Mouse (Mus musculus): ENCODE results near the gene Clcn3.

Clcn3 gene

DNA sequence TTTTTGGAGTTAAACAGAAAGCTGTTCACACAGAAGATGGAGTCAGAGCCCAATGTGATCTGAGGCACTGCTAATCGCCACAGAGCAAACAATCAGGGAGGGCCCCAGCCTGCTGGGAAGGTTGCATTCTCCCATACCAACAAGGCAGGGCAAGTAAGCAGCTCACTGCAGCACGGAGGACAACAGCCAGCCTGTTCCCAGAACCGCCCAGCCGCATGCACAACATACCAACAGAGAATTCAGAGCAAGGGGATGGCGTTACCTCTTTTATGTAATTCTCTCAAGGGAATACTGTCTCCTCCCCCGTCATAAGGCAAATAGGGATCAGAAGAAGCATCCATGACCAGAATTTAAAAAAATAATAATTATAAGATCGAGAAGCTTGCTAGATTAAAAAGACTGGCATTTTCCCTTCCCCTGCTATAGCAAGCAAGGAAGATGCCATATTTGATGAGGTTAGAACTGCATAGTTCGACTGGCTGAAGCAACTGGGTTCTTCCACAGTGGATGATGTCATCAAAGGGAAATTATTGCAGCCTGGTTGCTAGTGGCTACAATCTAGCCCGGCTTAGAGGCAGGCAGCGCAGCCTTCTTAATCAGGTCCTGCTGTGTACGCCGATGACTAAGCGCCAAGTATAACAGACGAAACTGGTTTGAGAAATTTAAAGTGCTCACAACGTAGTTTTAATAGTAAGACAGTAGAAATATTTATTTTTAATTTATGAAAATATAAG, 28.7 kb downstream of the Clcn3 start:
- in situ Hi-C loops (cut with MboI; ENCODE audit: low sequenced_read_pairs) = no loop called here

DNA sequence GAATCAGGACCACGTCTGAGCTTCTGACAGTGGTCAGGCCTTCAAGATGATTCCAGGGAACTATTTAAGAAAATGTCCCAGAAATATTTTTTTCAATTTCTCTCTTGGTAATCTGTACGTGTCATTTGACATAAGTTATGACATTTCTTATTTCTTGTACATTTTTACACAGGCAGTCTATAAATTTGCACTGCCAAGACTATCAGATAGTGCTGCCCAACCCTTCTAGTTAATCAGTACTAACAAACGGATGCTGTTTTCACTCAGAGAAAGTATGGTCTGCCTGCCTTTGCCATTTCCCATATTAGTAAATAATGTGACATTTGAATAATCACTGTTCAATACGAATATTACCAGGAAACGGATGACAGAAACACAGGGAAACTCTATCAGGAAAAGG, 30.3 kb downstream of the Clcn3 start:
- in situ Hi-C loops (cut with MboI; ENCODE audit: low sequenced_read_pairs) = no loop called here

DNA sequence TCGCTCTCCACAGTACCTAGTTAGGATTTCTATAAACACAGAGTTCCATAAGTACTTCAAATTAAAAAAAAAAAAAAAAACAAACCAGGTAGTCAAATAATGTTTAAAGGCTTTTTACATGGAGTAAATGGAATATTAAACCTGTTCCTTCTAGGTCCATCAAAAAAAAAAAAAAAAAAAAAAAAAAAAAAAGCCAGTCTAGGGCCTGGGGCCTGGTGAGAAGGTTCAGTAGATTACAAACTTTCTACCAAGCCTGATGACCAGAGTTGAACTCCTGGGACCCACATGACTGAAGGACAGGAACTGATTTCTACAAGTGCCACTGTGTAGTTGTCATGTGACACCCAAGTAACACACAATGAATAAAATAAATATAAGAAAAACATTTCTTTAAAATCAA, 31.3 kb downstream of the Clcn3 start:
- in situ Hi-C loops (cut with MboI; ENCODE audit: low sequenced_read_pairs) = no loop called here

DNA sequence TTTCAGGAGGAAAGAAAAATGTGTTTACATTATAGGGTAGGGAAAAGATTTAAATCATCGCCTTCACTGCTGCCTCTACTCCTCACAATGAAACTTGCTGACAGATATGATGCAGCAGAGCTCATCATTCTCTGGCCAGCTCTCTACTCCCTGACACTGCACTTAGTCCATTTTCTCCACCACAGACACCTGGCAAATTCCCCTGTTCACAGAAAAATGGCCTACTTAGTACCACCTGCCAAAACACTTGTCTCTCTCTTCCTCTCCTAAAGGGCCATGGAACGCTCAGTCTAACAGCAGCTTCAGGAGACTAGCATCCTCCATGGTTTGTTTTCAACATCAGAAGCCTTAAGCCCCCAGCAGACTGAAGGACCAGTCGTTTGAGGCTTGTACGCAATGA, 31.8 kb downstream of the Clcn3 start:
- in situ Hi-C loops (cut with MboI; ENCODE audit: low sequenced_read_pairs) = no loop called here

DNA sequence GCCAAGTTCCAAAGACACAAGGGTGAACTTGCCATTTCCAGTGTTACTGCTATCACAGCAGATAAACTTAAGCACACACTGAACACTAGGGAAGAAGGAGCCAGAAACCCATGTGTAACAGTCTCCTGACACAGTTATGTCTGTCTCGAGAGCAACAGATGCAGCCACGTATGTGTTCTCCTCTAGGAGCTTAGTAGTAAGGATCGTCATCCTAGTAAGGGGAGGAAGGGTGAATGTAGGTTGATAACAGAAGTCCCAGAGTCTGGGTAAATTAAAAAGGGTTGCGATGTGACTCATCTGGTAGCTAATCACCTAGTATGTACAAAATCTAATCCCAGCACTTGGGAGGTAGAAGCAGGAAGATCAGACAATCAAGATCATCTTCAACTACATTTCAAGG, 33.2 kb downstream of the Clcn3 start:
- in situ Hi-C loops (cut with MboI; ENCODE audit: low sequenced_read_pairs) = no loop called here

DNA sequence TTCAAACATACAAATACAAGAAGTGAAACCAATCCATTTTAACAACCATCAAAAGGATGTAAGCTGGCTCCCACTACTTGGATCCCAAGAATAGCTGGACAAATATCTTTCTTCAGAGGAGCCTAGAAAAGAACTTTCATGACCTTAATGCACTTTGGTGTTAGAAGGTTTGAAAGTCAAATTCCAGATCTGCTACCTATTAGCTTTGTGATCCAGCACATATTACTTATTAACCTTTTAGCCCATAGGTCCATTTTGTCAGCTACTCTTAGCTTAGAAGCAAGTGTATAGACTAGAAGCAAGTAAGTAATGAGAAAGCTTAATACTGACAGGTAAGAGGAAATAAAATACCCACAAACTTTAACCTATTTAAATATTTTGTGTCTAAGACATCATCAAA, 35.6 kb downstream of the Clcn3 start:
- in situ Hi-C loops (cut with MboI; ENCODE audit: low sequenced_read_pairs) = no loop called here

DNA sequence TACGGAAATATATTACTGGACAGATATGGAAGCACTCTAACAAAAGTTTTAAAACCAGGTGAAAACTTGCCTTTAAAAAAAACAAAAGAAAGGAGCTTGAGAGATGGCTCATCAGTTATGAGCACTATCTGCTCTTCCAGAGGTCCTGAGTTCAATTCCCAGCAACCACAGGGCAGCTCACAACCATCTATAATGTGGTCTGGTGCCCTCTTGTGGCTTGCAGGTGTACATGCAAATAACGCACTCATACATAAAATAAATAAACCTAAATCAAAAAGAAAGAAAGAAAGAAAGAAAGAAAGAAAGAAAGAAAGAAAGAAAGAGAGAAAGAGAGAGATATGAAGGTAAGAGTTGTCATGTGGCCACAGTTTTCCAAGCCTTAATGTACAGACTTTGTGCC, 40.2 kb downstream of the Clcn3 start:
- in situ Hi-C loops (cut with MboI; ENCODE audit: low sequenced_read_pairs) = no loop called here

DNA sequence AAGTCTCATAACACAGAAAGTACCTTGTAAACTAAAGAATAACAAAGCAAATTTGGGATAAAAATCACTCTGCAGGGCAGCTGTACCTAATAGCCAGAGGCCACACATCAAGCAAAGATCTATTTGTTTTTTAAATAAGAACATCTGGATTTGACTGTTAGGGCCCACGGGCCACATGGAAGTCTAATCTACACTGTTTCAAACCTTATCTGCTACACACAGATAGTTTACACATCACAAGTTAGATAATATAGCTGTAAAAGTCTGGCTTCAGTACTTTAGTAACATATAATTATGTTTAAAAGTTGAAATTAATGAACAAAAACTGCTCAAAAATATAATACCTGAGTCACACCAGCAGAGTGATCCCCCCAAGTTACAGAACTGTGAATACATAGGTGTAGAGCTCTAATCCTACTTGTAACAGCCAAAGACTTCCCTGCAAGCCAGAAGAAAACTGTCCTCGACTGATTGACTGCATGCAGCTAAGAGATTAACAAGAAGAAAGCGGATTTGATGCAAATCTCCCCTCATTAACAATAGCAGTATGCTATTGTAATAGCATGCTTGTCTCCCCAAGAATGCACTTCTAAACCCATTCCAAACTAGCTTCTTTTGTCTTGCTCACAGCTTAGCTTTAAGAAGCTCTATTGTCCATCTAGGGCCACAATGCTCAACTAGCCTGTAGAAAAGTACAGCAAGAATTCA, 44.2 kb downstream of the Clcn3 start:
- in situ Hi-C loops (cut with MboI; ENCODE audit: low sequenced_read_pairs) = no loop called here

DNA sequence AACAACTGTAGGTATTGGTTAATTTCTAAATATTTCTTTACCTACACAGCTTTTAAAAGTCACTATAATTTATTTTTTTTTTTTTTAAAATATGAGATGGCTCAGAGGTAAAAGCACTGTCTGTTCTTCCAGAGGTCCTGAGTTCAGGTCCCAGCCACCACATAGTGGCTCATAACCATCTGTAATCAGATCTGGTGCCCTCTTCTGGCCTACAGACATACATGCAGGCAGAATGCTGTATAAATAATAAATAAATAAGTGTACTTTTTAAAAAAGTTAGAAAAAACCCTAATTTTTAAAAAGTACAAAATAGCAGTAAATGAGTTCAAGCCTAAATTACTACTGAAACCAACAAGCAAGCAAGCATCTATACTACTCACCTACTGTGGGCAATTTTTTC, 49.5 kb downstream of the Clcn3 start:
- in situ Hi-C loops (cut with MboI; ENCODE audit: low sequenced_read_pairs) = no loop called here

DNA sequence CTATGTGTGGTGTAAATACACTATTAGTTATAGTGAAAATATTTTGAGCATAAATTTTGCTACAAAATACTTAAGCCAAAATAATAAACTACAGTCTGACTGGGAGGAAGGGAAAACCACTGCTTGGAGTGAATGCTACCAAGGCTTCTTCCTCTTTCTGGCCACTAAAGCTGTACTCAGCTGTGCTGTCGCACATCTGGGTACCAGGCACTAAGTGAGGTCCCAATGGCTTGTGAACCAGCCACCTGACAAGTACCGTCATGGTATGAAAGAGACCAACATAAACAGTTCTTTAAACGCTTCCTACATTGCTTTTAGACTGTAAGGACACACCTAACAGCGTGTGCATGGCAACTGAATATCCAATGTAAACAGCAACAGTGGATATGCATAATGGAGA, 62.9 kb downstream of the Clcn3 start:
- in situ Hi-C loops (cut with MboI; ENCODE audit: low sequenced_read_pairs) = no loop called here

DNA sequence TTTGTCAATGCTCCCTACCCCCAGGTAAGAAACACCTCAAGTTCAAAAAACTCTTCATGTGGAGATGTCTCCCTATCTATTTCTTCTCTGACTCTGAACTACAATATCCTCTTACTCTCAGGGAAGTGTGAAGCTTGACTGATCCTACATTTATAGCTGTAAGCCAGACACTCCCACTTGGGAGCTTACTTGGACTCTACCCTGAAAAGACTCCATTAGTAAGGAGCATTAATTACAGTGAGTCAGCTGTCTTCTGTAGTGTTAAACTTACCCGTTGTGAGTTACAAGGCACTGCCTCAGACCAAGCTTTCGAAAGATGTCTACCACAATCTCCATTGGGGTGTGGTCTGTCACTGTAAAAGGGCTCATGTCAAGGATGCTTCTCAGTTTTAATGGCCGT, 64.0 kb downstream of the Clcn3 start:
- in situ Hi-C loops (cut with MboI; ENCODE audit: low sequenced_read_pairs) = no loop called here

DNA sequence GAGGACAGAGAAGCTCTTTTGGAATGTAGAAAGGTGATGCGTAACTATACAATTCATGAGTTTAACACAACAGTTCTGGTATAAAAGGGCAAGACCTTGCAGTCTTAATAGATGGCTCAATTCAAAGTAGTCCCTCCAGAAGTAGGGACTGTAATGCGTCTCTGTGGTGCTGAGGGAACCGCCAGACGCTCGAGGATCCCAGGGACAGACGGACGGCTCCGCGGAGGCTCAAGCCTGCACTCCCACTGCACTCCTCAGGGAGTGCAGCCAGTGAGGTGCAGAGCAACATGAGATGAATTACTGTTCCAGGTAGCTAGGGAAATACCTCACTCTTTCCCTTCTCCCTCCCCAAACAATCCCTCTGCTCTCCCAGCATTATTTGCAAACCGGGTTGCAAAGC, 70.5 kb downstream of the Clcn3 start:
- in situ Hi-C loops (cut with MboI; ENCODE audit: low sequenced_read_pairs) = no loop called here

DNA sequence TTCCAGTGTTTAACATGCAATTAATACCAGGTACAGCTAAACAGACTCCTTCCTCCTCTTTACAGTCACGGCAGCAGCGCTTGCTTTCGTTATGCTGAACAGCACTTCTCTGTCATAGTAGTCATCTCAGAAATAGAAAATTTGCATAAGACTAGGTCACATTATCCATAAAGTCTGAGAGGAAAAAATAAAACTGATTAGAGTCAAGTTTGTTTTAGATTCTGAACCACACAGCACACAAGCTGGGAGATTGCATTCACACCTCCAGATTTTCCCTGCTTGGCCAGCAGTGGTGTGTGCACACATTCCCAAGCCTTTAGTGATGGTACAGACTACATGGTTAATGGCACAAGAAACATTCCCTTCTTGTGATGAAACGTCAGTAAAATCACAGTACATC, 71.0 kb downstream of the Clcn3 start:
- in situ Hi-C loops (cut with MboI; ENCODE audit: low sequenced_read_pairs) = no loop called here

DNA sequence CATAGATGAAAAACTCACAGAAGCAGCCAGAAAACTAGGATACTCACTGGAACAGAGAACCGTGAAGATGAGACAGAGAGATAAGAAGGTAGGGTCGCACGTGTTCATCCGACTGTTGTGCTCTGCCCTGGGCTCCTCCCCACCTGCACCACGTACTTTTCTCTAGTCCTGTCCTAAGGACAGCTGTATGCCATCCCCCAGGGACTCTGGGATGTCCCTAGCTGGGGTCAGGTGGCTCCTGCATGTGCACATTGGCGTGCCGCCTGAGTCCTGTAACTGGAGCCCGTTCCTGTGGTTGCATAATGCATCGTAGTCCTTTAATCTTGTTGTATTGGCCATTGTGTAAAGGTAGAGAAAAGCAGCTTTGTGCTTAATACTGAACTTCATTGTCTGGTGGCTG, 83.0 kb downstream of the Clcn3 start:
- in situ Hi-C loops (cut with MboI; ENCODE audit: low sequenced_read_pairs) = no loop called here

DNA sequence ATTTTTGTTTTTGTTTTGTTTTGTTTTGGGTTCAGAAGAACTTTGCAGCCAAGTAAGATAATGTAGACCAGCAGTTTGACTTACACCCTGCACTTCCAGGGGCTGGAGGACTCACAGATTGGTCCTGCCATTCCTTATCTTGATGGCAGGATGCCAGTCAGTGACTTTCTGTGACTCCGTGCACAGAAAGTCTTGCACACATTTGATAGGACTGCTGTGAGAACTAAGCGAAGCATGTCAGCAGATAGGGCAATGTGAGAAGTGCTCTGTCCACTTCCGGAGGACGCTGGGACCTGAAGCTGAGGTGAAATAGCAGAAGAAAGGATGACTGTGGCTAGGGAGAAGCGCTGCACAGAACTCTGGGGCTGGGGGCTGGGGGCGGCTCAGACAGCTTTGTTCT, 87.2 kb downstream of the Clcn3 start:
- in situ Hi-C loops (cut with MboI; ENCODE audit: low sequenced_read_pairs) = no loop called here

DNA sequence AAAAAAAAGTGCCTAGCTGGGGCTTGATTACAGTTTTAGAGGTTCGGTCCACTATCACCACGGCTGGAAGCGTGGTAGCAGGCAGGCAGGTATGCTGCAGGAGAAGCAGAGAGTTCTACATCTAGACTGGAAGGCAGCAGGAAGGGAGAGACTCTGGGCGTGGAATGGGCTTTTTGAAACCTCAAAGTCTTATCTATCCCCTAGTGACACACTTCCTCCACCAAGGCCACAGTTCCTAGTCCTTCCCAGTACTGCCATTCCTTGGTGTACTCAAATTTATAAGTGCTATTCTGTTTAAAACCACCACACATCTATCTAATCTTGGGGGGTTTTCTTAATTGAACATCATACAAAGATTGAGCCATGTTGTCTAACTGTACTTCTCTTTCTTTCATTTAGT, 91.3 kb downstream of the Clcn3 start:
- in situ Hi-C loops (cut with MboI; ENCODE audit: low sequenced_read_pairs) = no loop called here

DNA sequence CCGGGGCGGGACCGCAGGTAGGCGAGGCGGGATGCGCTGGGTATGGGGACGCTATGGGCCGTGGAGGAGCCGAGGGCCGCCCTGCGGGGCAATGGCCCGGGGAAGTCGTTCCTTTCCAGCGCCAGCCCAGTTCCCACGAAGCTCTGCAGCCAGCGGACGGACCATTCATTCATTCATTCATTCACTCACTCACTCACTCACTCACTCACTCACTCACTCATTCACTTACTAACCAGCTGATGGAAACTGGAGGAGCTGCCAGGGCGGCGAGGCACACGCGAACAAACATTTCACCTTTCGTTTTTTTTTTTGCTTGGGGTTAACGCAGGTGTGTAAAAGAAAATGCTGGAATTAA, 92.6 kb downstream of the Clcn3 start:
- in situ Hi-C loops (cut with MboI; ENCODE audit: low sequenced_read_pairs) = no loop called here

DNA sequence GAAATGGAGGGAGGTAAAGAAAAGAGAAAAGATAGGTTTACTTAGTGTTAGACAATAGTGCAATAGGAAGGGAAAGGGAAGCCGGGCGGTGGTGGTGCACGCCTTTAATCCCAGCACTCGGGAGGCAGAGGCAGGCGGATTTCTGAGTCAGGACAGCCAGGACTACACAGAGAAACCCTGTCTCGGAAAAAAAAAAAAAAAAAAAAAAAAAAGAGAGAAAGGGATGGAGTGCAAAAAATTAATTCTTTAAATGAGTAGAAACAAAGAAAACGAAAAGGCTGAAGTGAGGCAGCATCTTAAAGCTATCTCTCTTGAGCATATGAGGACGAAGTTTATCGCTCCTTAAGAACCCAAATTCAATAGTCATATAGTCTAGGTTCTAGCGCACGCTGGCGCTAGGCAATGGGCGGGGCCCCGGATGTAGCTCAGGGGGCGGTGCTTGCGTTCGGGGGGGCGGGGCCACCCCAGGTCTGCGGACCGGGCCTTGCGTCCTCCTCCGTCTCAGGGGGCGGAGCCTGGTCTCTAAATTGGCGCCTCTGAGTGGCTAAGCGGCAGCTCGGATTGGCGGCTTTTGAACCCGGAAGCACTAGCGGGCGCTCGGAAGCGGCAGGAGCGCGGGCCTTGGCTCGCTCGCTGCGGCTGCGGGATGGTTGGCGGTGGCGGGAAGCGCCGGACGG, 93.1 kb downstream of the Clcn3 start, which contains the start of gene Hpf1:
Gene Hpf1 (plus strand): TSS at position 576 of the 677 bp plus-strand sequence.
- in situ Hi-C loops (cut with MboI; ENCODE audit: low sequenced_read_pairs) = no loop called here

DNA sequence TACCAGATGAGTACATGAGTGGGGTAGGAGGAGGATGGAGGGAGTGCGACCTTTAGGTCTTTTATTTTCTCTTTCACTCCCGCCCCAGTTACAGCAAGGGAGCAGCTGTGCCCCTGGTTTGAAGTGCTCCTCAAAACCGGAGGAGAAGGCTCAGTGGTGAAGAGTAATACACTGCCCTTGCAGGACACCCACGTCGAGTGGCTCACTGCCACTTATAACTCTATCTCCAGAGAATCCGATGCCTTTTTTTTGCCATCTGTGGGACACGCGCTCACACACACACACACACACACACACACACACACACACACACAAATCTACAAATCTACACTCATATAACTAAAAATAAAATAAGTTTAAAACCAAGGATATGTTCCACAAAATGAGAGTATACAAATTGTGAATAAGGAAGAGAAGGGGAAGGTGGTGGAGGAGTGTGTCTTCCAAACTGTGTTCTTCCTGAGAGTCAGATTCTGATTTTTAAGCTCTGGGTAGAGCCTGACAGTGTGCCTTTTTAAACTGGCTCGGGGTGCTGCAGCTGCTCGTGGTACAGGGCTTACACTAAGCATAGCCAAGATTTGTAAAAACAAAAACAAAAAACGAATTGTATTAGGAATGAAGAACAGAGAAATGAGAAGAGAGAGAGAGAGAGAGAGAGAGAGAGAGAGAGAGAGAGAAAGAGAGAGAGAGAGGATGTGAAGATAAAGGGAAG, 93.8 kb downstream of the Clcn3 start:
- in situ Hi-C loops (cut with MboI; ENCODE audit: low sequenced_read_pairs) = no loop called here

DNA sequence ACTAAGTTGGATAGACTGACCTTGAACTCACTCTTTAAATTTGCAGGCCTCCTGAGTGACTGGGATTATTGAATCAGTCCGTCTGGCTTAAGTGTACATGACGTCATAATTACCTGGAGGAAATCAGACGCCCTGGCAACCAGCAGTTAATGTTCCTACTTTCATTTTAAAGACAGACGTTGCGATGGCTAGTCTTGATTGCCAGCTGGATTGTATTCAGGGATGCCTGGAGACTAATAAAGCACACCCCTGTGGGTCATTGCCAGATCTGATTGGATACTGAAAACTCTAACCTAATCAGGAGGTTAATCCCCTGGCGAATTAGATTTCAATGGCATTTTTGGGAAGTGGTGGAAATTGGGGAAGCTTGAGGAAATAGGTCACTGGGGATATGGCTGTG, 96.4 kb downstream of the Clcn3 start:
- in situ Hi-C loops (cut with MboI; ENCODE audit: low sequenced_read_pairs) = no loop called here

DNA sequence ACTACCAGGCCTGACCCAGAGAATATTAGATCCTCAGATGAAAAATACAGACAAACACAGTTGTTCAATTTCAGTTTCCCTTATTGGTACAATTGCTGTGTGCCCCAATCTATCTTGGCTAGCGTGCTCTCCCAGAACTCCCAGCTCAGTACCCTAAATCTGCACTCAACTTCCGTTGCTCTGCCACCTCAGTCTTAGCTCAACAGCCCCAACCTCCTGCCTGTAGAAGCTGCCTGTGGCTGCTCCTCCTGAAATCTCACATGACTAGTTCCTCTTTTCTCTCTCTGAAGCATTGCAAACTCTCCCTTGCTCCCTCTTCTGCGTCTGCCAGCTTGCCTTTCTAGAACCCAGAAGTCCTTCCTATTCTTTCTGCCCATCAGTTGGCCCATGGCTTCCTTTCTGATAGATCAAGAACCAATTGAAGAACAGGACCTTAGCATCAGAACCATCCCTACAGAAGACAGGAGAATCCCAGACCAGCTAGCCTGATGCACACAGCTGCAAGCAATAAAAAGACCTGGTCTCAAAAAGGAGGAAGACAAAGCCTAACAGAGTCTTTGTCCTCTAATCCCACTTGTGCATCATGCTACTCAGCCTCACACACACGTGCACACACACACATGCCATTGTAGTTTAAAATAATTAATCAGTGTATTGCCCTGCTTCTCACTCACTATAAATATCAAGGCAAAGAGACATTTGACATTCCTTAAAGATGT, 99.5 kb downstream of the Clcn3 start:
- in situ Hi-C loops (cut with MboI; ENCODE audit: low sequenced_read_pairs) = no loop called here

Data from CH12F3 (cell line).